Mouse (Mus musculus) neural tube, embryonic 15.5 days (tissue): ENCODE measurements around the gene Cog4. TPM values are rescaled to one million over a fixed set of nuclear protein-coding genes. Genes with fewer than 3 reads are reported as not detected.
A peak's percentile ranks its signal among the peaks of the same experiment; 100 is the strongest.

Source experiments
- ATAC-seq: fragments of 200-750 bp; cut with Nextera tagmentation; 2 replicates; pipeline ENCODE4 v1.8.0; 2017; ENCODE audit warnings: mild to moderate bottlenecking, moderate TSS enrichment, moderate library complexity; ENCODE audit not compliant: low FRiP score
- H3K27ac ChIP-seq: fragments of 300-500 bp; sonication (generic); replicated peaks from 2 replicates; pipeline ENCODE4 v1.5.1; 2015; ENCODE audit warnings: mild to moderate bottlenecking, inconsistent platforms
- H3K27me3 ChIP-seq: fragments of 300-500 bp; sonication (generic); replicated peaks from 2 replicates; pipeline ENCODE4 v1.6.1; 2015; ENCODE audit warnings: inconsistent platforms
- H3K36me3 ChIP-seq: fragments of 300-500 bp; sonication (generic); 2 replicates; pipeline ENCODE4 v1.6.1; 2015; ENCODE audit warnings: inconsistent platforms
- H3K4me1 ChIP-seq: fragments of 300-500 bp; sonication (generic); 2 replicates; pipeline ENCODE4 v1.6.1; 2015; ENCODE audit warnings: inconsistent platforms
- H3K4me2 ChIP-seq: fragments of 300-500 bp; sonication (generic); 2 replicates; pipeline ENCODE4 v1.6.1; 2015; ENCODE audit warnings: inconsistent platforms, mild to moderate bottlenecking, moderate library complexity
- H3K4me3 ChIP-seq: fragments of 300-500 bp; sonication (generic); replicated peaks from 2 replicates; pipeline ENCODE4 v1.5.1; 2015; ENCODE audit warnings: mild to moderate bottlenecking, inconsistent platforms
- H3K9ac ChIP-seq: fragments of 300-500 bp; sonication (generic); replicated peaks from 2 replicates; pipeline ENCODE4 v1.6.1; 2015; ENCODE audit warnings: mild to moderate bottlenecking, inconsistent platforms
- H3K9me3 ChIP-seq: fragments of 300-500 bp; sonication (generic); replicated peaks from 2 replicates; pipeline ENCODE4 v1.6.1; 2016; ENCODE audit warnings: inconsistent platforms
- WGBS: fragments of 180-500 bp; shearing (Covaris S2); methylation state at CpG from one replicate; pipeline ENCODE4 v1.1.7; 2015; ENCODE audit warnings: mixed read lengths; 5-methylcytosine and 5-hydroxymethylcytosine counted together
- polyA plus RNA-seq: library from polyadenylated mRNA; unstranded; fragments of >200 nt; fragmentation: Nextera tagmentation; extraction: Ambion mirVana; gene quantifications from 2 replicates; pipeline ENCODE4 v1.2.1, GENCODE M21; 2015

Gene Cog4
- 74.1 and 78.9 TPM in 2 replicates for polyA plus RNA-seq

GRCm38 (mm10) chr8:110846405-110847170 lies at the start of gene Cog4, which contains the start of gene Sf3b3:
Gene Cog4, plus strand, starts transcription at chr8:110846600.
Gene Sf3b3, minus strand, starts transcription at chr8:110846787.
- under 1% methylated on average over 53 of the region's 53 CpGs for WGBS
- Histone ChIP-seq H3K36me3 (peaks cover 45% of the 10 kb centered on the region), H3K4me3 (peak within 1 kb of the TSS; percentile 94), H3K9me3 (no peaks in the 10 kb centered on the region), H3K4me1 (peaks cover 29% of the 10 kb centered on the region), H3K27ac (peak within 1 kb of the TSS; percentile 93), H3K9ac (peak within 1 kb of the TSS; percentile 90), H3K4me2 (peak within 1 kb of the TSS; percentile 82), H3K27me3 (no peaks in the 10 kb centered on the region)
- ATAC-seq = peak; percentile 91

- Histone ChIP-seq H3K9ac (no peak overlapping the region), H3K4me1 (peaks cover 9% of the 10 kb centered on the region; the same call in 1 of the 2 replicates)
- WGBS = 96% methylated on average over 8 of the region's 8 CpGs
Observed at GRCm38 (mm10) chr8:110797086-110797485, 49.3 kb upstream of the Cog4 start.

GRCm38 (mm10) chr8:110802988-110803387 lies 43.4 kb upstream of the Cog4 start:
- no peak for ATAC-seq
- Histone ChIP-seq H3K9me3 (no peaks in the 10 kb centered on the region), H3K27ac (no peak overlapping the region), H3K4me3 (no peak overlapping the region), H3K9ac (no peak overlapping the region), H3K36me3 (no peaks in the 10 kb centered on the region), H3K4me1 (no peaks in the 10 kb centered on the region), H3K4me2 (no peak overlapping the region), H3K27me3 (no peaks in the 10 kb centered on the region)
- 84% methylated on average over 5 of the region's 5 CpGs for WGBS

More at GRCm38 (mm10) chr8:110797086-110797485, 49.3 kb upstream of the Cog4 start:
- Histone ChIP-seq H3K27me3 (no peaks in the 10 kb centered on the region), H3K9me3 (no peaks in the 10 kb centered on the region), H3K4me3 (no peak overlapping the region), H3K27ac (no peak overlapping the region), H3K4me2 (no peak overlapping the region), H3K36me3 (no peaks in the 10 kb centered on the region)
- ATAC-seq = no peak

- Histone ChIP-seq H3K4me2 (no peak overlapping the region), H3K4me1 (no peaks in the 10 kb centered on the region), H3K36me3 (0 out of 2 replicates have a peak, but pooled peaks cover 3% of the 10 kb centered on the region), H3K27ac (no peak overlapping the region), H3K27me3 (no peaks in the 10 kb centered on the region), H3K9ac (no peak overlapping the region), H3K4me3 (no peak overlapping the region), H3K9me3 (no peaks in the 10 kb centered on the region)
- 92% methylated on average over 9 of the region's 9 CpGs for WGBS
- ATAC-seq = no peak
Observed at GRCm38 (mm10) chr8:110803856-110804255, 42.5 kb upstream of the Cog4 start.

GRCm38 (mm10) chr8:110804825-110805514 lies 41.4 kb upstream of the Cog4 start:
- Histone ChIP-seq H3K9me3 (no peaks in the 10 kb centered on the region), H3K4me3 (no peak overlapping the region), H3K4me1 (no peaks in the 10 kb centered on the region), H3K9ac (no peak overlapping the region), H3K4me2 (no peak overlapping the region), H3K27me3 (no peaks in the 10 kb centered on the region), H3K36me3 (peaks cover 14% of the 10 kb centered on the region), H3K27ac (no peak overlapping the region)
- no peak for ATAC-seq
- WGBS = 62% methylated on average over 3 of the region's 3 CpGs

- Histone ChIP-seq H3K4me1 (no peaks in the 10 kb centered on the region), H3K9me3 (no peaks in the 10 kb centered on the region), H3K4me3 (no peak within 1 kb of the TSS), H3K4me2 (no peak within 1 kb of the TSS), H3K27me3 (no peaks in the 10 kb centered on the region), H3K9ac (no peak within 1 kb of the TSS), H3K27ac (no peak within 1 kb of the TSS), H3K36me3 (peaks cover 21% of the 10 kb centered on the region)
- ATAC-seq = no peak
- 35% methylated on average over 12 of the region's 12 CpGs for WGBS
Observed at GRCm38 (mm10) chr8:110805669-110806068, 40.7 kb upstream of the Cog4 start, which contains the start of gene Il34. Gene Il34, minus strand, starts transcription at chr8:110805924.

GRCm38 (mm10) chr8:110806146-110806545 lies 40.3 kb upstream of the Cog4 start:
- Histone ChIP-seq H3K4me2 (no peak overlapping the region), H3K9ac (no peak overlapping the region), H3K36me3 (peaks cover 25% of the 10 kb centered on the region), H3K27me3 (no peaks in the 10 kb centered on the region), H3K27ac (no peak overlapping the region), H3K4me3 (no peak overlapping the region), H3K9me3 (no peaks in the 10 kb centered on the region), H3K4me1 (no peaks in the 10 kb centered on the region)
- WGBS = 94% methylated on average over 1 of the region's 1 CpGs
- ATAC-seq = no peak

- ATAC-seq = no peak
- peaks cover 52% of the 10 kb centered on the region for H3K36me3 ChIP-seq
- 65% methylated on average over 13 of the region's 13 CpGs for WGBS
- no peak overlapping the region for H3K9ac ChIP-seq
- no peaks in the 10 kb centered on the region for H3K4me1 ChIP-seq
- no peaks in the 10 kb centered on the region for H3K27me3 ChIP-seq
- H3K27ac ChIP-seq = 0 out of 2 replicates have a peak overlapping the region, but pooled peaks have one; percentile 6
- no peaks in the 10 kb centered on the region for H3K9me3 ChIP-seq
- no peak overlapping the region for H3K4me3 ChIP-seq
- H3K4me2 ChIP-seq = no peak overlapping the region
Observed at GRCm38 (mm10) chr8:110808495-110809472, 37.6 kb upstream of the Cog4 start.

- Histone ChIP-seq H3K27me3 (no peaks in the 10 kb centered on the region), H3K4me1 (no peaks in the 10 kb centered on the region), H3K4me2 (no peak overlapping the region), H3K4me3 (no peak overlapping the region), H3K36me3 (peaks cover 62% of the 10 kb centered on the region), H3K27ac (no peak overlapping the region), H3K9ac (no peak overlapping the region), H3K9me3 (no peaks in the 10 kb centered on the region)
- ATAC-seq = no peak
- WGBS = 73% methylated on average over 2 of the region's 2 CpGs
Observed at GRCm38 (mm10) chr8:110809831-110810230, 36.6 kb upstream of the Cog4 start.

GRCm38 (mm10) chr8:110810481-110811065 lies 35.8 kb upstream of the Cog4 start:
- H3K4me3 ChIP-seq = no peak overlapping the region
- no peaks in the 10 kb centered on the region for H3K9me3 ChIP-seq
- WGBS = 87% methylated on average over 7 of the region's 7 CpGs
- H3K36me3 ChIP-seq = peaks cover 69% of the 10 kb centered on the region
- no peak overlapping the region for H3K4me2 ChIP-seq
- no peak overlapping the region for H3K27ac ChIP-seq
- no peak for ATAC-seq
- no peaks in the 10 kb centered on the region for H3K4me1 ChIP-seq
- no peak overlapping the region for H3K9ac ChIP-seq
- H3K27me3 ChIP-seq = no peaks in the 10 kb centered on the region

DNA sequence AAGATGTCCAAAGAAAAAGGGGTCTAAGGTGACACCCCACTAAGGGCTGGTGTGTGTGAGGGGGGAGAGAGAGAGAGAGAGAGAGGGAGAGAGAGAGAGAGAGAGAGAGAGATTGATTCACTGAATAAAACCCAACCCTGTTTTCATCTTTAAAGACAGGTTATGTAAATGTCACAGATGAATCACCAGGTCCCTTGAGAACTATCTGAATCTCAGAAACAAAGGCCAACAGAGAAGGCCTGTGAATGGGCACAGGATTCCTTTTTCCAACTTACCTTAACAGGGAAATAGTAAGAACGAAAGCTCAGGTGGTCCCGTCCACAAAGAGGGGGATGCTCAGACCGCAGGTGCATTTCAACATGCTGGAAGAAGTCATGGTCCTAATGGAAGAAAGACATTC lies 35.3 kb upstream of the Cog4 start:
- no peak for ATAC-seq
- Histone ChIP-seq H3K27me3 (no peaks in the 10 kb centered on the region), H3K4me3 (no peak overlapping the region), H3K27ac (no peak overlapping the region), H3K4me2 (no peak overlapping the region), H3K4me1 (no peaks in the 10 kb centered on the region), H3K9me3 (no peaks in the 10 kb centered on the region), H3K9ac (no peak overlapping the region), H3K36me3 (peaks cover 75% of the 10 kb centered on the region)
- 98% methylated on average over 3 of the region's 3 CpGs for WGBS
